Mouse (Mus musculus): Measurements from ENCODE around the gene C6.
A peak's percentile ranks its signal among the peaks of the same experiment; 100 is the strongest.

C6 gene

DNA sequence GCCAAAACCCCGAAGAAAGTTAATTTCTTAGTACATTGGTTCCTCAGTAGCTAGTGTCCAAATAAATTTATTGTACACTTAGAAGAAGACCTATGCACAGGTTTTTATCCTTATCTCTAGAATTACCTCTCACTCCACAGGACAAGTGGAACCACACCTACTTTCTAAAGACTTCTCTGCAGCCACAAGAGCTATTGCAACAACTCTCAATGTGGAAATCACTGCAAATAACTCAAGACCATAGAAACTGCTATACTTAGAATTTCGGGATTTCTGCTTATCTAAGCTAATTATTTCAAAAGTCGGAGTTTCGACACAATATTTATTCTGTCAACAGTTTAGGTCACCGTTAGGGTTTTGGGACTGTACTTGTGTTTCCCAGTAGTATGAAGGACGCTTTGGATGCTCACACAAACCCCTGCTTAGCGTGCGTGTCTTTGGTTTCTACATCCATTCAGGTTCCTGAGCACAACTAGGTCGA, at the start of gene C6:
Gene C6, plus strand, starts transcription at position 346 of the 481 bp plus-strand sequence.
- DNase-seq: no peak

DNA sequence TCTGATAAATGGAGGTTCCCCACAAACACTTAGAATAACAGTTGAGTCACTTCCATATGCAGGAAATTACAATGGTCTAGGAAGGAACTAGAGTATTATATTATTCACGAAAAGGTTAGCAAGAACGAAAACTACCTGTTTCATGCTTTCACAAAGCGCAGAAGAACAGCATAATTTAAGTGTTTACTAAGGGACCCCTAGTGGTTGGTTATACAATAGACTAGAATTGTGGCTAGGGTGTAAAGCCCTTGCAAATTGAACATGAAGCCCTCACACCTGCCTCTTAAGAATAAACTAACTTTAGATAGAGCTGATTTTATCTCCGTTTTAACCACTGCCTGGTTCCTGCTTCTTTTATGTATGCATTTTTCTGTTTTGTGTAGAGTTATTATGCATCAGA, 29.4 kb upstream of the C6 start:
- peak; percentile 11 for DNase-seq

DNA sequence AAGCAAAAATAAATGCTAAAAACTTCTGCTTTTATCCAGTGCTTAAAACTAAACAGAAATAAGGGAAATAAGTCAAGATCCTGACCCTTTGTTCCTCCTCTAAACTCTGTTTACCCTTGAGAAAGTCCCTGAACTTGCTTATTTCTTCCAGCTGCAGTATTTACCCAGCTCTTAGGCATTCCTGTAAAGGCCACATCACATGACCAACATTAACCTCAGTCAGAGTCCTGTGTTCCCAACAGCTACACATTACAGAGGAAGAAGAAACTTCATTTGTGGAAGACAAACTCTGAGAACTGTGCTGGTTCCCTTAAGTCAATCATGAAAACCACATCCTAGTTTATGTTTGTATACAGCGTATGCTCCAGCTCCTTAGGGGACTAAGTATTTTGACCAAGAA, 7.2 kb downstream of the C6 start:
- peak; percentile 59 for DNase-seq

DNA sequence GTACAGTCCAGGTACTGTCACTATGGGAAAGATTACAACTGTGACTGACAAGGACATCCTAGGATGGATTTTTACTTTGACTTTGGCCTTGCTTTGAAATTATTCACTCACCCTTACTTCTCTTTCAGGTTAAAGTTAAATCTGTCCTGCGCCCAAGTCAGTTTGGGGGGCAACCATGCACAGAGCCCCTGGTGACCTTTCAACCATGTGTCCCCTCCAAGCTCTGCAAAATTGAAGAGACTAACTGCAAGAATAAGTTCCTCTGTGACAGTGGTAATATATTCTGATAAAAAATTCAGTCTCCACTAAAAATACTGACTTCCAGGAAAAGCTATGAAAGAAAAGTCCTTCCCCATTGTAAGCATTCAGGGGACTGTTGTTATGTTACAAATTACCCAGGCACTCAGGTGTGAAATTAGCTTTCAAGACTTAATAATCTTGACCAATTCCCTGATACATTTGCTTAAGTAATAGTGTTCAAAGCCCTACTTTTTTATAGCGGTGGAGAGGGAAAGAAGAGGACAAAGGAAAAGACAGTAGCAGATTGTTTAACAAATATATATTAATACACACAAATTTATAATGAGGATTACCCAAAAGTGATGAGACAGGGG, 8.1 kb downstream of the C6 start:
- DNase-seq: peak; percentile 75

DNA sequence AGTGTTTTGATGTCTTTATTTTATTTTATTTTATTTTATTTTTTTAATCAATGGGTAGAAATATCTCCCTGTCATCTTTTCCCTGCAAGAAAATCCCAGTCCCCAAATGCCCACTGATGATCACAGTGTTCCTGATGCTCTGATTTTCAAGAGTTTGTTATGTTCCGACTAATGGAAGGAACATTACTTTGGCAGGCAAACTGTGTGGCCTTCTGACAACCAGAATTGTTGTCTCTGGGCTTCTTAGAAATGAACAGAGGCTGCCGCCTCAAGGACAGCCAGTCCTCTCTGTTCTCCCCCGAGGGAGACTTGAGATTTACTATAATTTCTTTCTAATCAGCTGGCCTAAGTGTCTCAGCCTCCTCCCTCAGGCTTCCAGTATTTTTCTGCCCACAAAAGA, 20.7 kb downstream of the C6 start:
- DNase-seq: no peak

DNA sequence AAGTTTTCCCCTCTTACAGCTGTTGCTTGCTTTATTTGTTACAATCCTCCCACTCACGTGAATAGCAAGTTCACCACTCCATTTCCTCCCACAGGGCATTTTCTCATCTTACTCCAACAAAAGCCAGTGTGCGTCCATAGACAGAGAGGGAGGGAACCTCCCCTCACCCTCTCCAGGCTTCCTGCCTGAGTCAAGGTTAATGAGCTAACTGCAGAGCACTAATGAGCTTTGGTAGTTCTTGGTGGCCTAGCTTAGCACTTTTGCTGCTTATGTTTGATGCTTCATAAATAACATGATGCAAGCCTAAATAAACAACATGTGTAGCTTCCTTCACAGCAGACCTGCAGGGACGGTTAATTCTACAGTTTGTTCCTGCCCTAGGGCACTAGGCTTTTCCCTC, 63.4 kb downstream of the C6 start:
- DNase-seq: no peak

DNA sequence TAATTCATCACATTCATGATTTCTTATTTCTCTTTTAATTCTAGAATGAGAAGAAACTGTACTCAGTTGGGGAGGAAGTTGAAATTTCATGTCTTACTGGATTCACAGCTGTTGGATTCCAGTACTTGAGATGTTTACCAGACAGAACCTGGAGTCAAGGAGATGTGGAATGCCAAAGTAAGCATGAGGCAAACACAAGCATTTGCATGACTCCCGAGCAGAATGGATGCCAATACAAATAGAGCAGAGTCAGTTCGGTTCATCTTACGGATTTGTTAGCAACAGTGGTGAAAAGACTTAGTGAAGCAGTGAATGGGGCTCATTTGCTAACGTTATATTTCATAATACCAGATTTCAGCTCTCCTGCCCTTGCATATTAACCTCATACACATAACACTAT, 69.9 kb downstream of the C6 start:
- DNase-seq: peak; percentile 14

DNA sequence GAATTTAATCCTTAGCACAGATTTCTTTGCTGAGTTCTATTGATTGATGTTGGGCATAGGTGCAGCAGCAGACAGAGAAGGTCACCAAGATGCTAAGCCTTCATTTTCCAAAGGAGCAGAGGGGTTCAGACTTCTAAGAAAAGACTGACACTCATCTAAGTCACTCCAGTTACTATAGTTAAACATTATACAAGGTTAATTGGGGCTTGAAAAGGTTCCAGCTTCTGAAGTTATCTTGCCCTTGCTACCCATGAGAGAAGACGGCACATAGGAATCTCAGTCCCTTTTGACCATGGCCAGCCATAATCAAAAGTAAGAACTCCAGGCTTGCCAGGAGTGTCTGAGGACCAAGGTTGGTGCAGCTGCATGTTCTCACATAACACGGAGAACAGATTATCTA, 77.3 kb downstream of the C6 start:
- DNase-seq: peak; percentile 78

DNA sequence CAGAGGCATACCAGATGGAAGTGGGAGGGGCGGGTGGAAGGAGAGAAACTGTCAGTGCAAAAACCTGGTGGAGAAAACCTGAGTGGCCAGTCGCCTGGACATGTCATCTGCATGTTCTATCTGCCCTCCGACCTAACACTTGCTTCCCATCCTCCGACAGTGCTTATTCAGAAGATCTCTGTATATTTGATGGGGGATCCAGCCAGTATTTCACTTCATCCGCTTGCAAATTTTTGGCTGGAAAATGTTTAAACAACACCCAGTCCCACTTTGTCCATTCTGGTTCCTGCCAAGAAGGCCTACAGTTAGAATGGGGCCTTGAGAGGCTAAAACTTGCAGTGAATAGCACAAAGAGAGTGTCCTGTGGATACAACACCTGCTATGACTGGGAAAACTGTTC, 81.2 kb downstream of the C6 start:
- no peak for DNase-seq

DNA sequence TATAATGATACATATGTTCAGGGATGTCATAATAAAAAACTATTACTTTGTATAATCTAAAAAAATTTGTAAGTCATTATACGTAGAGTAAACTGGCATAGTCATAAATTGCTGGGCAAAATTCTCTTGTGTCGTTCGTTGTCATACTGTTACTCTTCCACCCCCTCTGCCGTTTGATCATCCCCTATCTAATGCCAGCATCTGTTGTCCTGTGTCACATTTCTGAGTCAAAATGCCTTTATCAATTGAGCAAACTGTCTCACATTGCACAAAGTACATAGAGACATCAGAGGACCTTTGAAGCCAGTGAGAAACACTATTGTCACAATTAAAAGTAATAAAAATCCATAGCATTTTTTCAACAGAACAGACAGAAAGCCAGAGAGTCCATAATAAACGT, 88.0 kb downstream of the C6 start:
- DNase-seq: no peak

DNA sequence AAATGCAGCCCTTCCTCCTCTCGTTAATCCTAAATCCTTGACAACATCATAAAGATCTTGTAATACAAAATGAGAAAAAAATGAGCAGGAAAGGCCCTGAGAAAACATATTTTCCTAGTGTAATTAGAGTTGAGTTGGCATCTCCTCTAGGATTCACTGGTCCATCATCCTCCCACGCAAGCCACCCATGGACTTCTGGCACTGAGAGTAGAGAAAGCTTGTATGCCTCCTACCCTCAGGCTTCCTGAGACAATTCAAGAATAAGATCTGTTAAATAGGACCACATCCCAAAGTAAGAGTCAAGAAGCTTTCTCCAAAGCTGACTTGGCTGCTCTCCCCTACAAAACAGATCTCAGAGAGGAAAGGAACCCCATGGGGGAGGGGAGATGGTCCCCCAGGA, 88.7 kb downstream of the C6 start:
- no peak for DNase-seq

DNA sequence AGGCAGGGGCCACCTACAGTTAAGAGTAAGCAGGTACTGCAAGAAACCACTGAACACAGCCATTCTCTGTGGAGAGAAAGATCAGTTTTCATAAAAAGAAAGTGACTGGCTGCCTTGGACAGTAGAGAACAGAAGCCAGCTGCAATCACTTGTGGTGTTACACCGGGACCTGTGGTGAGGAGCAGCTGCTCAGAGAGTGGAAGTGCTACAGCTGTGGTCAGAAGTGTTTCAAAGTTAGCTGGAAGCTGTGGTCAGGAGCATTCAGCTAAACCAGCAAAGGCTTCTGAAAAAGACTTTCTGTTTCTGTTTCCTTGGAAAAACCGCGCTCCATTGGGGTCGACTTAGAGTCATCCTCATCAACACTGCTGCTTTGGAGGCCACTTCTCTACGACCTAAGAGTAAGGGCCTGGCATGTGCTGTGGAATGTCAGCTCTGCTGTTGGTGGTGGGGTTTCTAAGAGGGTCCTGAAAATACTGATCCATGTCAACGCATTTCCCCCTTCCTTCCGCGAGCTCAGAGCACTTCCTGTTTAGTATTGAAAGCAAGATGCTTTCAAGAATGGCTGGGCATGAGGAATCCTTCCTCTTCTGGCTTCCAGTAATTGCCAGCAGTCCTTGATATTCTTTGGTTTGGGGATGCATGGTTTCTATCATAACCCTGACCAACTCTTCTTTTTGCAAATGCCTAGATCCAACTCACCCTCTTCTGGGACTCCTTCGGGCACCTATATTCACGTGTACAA, 89.9 kb downstream of the C6 start:
- peak; percentile 30 for DNase-seq

DNA sequence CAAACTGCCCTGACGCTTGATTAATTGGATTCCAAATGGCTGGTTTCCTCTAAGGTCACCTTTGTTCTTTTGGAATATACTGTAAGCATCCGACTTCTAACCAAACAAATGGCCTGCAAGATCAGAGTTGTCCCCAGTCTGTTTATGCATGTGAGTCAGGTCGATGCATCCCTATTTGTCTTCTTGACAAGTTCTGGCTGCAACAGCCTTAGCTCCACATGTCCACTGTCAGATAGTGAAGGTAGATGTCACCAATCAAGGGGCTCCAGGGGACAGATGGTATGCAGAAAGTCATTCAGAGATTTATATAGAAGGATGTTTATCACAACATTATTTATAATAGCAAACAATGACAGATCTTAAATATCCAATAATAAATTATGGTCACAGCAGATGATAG, 91.5 kb downstream of the C6 start:
- DNase-seq: no peak

DNA sequence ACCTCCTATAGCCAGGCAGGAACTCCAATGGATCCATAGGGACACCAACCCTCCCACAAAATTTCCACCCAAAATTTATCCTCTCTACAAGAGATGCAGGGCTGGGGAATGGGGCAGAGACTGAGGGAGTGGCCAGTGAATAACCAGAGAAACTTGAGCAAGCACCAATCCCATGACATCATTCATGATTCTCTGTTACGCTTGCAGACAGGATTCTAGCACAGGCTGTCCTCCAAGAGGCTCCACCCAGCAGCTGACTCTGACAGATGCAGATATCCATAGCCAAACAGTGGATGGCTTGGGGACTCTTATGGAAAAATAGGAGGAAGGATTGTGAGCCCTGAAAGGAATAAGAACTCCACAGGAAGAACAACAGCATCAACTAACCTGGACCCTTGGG, 94.2 kb downstream of the C6 start:
- DNase-seq: no peak

DNA sequence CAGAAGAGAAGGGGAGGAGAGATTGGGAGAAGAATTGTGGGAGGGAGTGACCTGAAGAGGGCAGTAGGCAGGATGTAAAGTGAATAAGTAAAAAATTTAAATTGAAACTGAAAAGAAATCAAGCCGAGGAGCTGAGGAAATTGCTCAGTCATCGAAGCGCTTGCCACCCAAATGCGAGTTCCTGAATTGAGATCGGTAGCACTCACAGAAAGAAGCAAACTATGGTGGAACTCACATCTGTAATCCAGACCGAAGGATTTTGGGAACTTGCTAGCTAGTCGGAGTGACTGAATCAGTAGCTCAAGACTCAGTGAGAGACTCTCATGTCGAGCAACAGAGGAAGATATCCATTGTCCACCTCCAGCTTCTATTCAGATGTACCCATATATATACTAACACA, 94.8 kb downstream of the C6 start:
- no peak for DNase-seq

DNA sequence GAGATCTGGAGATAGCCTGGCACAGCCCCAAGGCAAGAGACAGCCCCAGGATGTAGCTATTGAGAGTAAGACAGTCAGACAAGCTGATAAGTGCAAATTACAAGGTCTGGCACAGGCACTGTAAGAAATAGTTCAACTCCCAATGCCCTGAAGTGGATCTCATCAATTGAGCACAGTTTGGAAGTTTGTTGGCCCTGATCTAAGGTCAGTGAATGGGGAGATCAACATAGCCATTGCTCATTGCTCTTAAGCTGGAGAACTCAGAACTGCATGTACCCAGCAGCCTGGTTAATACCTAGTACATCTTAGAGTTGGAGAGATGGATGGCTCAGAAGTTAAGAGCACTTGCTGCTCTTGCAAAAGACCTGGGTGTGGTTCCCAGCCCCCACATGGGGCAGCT, 100.8 kb downstream of the C6 start:
- DNase-seq: no peak

DNA sequence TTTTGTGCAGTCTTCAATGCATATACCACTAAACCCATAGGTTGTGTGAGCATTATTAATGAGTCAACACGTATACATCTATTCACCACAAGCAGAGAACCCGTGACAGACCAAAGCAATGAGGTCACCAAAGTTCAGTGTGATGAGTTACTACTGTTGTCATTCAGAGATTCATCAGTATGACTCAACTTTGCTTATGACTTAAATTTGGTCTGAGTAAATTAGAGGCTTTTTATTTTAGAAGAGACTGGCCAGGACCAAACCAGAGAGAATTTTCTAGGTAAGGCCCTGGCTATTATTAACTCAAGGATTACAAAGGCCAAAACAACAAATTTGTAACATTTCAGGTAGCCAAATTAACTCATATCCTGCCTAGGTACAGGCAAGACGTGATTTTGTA, 109.4 kb downstream of the C6 start:
- no peak for DNase-seq

DNA sequence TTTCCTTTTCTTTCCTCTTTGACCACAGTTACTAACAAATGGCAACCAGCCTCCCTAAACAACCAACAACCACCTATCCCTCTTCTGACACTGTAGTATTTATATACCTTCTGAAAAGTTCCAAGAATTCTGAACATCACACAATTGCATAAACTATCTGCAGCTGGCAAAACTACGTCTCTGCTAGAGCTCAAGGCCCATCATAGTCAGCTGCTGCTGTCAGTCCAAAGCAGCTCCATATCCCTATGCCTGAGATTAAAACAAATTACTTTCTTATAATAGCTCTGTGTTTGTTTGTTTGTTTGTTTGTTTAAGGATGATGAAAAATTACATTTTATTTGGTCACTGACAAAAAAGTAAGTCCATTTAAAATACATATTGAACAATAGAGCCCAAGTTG, 123.0 kb downstream of the C6 start:
- no peak for DNase-seq

Data from kidney, adult 9 months (tissue).